Comparison of ENCODE assay signal across 11 mouse cellular contexts in genomic region chr7:141491151-141491550, GRCm38 (mm10). TPM values are rescaled to one million over a fixed set of nuclear protein-coding genes. Genes with fewer than 3 reads are reported as not detected.
A peak's percentile ranks its signal among the peaks of the same experiment; 100 is the strongest.
DNase-seq lines count a peak whose midpoint lies in the region; ATAC-seq and TF ChIP-seq lines count a peak whose summit lies in the region.
"Had no signal": no experiment of that assay in that cellular context is flagged by ENCODE, and none has a peak within 500 bp of the region (broad histone marks: within the 10 kb centered on the region; RNA-seq: fewer than 3 reads in every experiment).

No protein-coding gene starts in this region.

- DNase-seq in left cerebral cortex, adult 2 months (ENCODE audit: extremely low spot score in 1 of 2, low spot score in 2 of 2) = no peak
- no peak for DNase-seq in left cerebral cortex, postnatal 14 days (ENCODE audit: low spot score in 2 of 2)
- peak; percentile 32 for DNase-seq in NIH3T3 (ENCODE audit: low read depth)
- DNase-seq in naive thymus-derived CD4-positive, alpha-beta T cell, adult 2 months (ENCODE audit: low read depth) = peak; percentile 26
- no peak for DNase-seq in adrenal gland, postnatal 36 days
- DNase-seq in forebrain, embryonic 11.5 days (ENCODE audit: low spot score) = no peak
- DNase-seq: cerebellum, postnatal 14 days; heart, postnatal 10 days; right cerebral cortex, postnatal 14 days had no signal

- H3K36me3 ChIP-seq in forebrain, embryonic 11.5 days (ENCODE audit: control insufficient read depth, insufficient read depth, low read length) = no peaks in the 10 kb centered on the region

- ATAC-seq in erythroid progenitor cell, adult 5-6 weeks (replicated peaks; ENCODE audit: low FRiP score, poor library complexity, severe bottlenecking) = peak; percentile 76
- ATAC-seq in forebrain, embryonic 11.5 days (replicated peaks; ENCODE audit: low FRiP score) = no peak

- H3K9ac ChIP-seq in forebrain, embryonic 11.5 days (ENCODE audit: low read length) = no peak overlapping the region
- H3K9ac ChIP-seq: limb, embryonic 13.5 days had no signal

- TF ChIP-seq CTCF in left cerebral cortex, adult 2 months (IDR thresholded peaks at IDR 0.05) = peak; percentile 31

- no peak overlapping the region for H3K4me2 ChIP-seq in forebrain, embryonic 11.5 days (ENCODE audit: low read depth, low read length, severe bottlenecking)
- H3K4me2 ChIP-seq: limb, embryonic 13.5 days had no signal

- H3K27me3 ChIP-seq in forebrain, embryonic 11.5 days (ENCODE audit: control insufficient read depth, insufficient read depth, low read length) = no peaks in the 10 kb centered on the region
- H3K27me3 ChIP-seq: limb, embryonic 13.5 days had no signal

- no peak overlapping the region for H3K4me3 ChIP-seq in left cerebral cortex, adult 2 months
- no peak overlapping the region for H3K4me3 ChIP-seq in forebrain, embryonic 11.5 days (ENCODE audit: low read depth, low read length)
- H3K4me3 ChIP-seq: limb, embryonic 13.5 days had no signal

- H3K27ac ChIP-seq in left cerebral cortex, adult 2 months = no peak overlapping the region
- no peak overlapping the region for H3K27ac ChIP-seq in forebrain, embryonic 11.5 days (ENCODE audit: low read depth, low read length)
- H3K27ac ChIP-seq: limb, embryonic 13.5 days had no signal

- no peaks in the 10 kb centered on the region for H3K9me3 ChIP-seq in forebrain, embryonic 11.5 days (ENCODE audit: control insufficient read depth, low read length)
- H3K9me3 ChIP-seq: limb, embryonic 13.5 days had no signal

- intact Hi-C loops in left cerebral cortex, adult 2 months (cut with DNase I) = no loop called here
- intact Hi-C loops in left cerebral cortex, postnatal 14 days (cut with DNase I) = no loop called here

- 80% methylated on average over 2 of the region's 2 CpGs for WGBS in forebrain, embryonic 11.5 days

- H3K4me1 ChIP-seq in forebrain, embryonic 11.5 days (replicated peaks; ENCODE audit: control insufficient read depth, insufficient read depth, low read length) = no peaks in the 10 kb centered on the region
- H3K4me1 ChIP-seq: limb, embryonic 13.5 days had no signal

RNA-seq across cellular contexts. Expression of gene Tspan4, which starts 16.1 kb away (rescaled TPM):
- total RNA-seq in left cerebral cortex, adult 2 months (2021) = 10 to 100 TPM; 13.7 to 14.4 TPM
- total RNA-seq in left cerebral cortex, postnatal 14 days (2021) = 10 to 100 TPM; 23.2 to 23.7 TPM
- total RNA-seq in erythroid progenitor cell, adult 5-6 weeks (2015; ENCODE audit: low replicate concordance) = 1.8 and 3.8 TPM in 2 replicates
- total RNA-seq in erythroid progenitor cell, adult 5-6 weeks (2017; ENCODE audit: low replicate concordance) = 2.2 and 8.0 TPM in 2 replicates
- total RNA-seq in adrenal gland, postnatal 36 days (2021) = 10 to 100 TPM; 89.1 to 94.4 TPM
- 29.7 and 34.0 TPM in 2 replicates for polyA plus RNA-seq in forebrain, embryonic 11.5 days (2014; fragmentation: Nextera tagmentation; extraction: Ambion mirVana)

RNA-seq across cellular contexts. Expression of gene Polr2l, which starts 16.2 kb away (rescaled TPM):
- total RNA-seq in left cerebral cortex, adult 2 months (2021) = 10 to 100 TPM; 38.4 to 42.3 TPM
- 10 to 100 TPM; 43.8 to 44.4 TPM for total RNA-seq in left cerebral cortex, postnatal 14 days (2021)
- total RNA-seq in erythroid progenitor cell, adult 5-6 weeks (2015; ENCODE audit: low replicate concordance) = 6.7 and 15.5 TPM in 2 replicates
- 14.4 and 14.9 TPM in 2 replicates for total RNA-seq in erythroid progenitor cell, adult 5-6 weeks (2017; ENCODE audit: low replicate concordance)
- total RNA-seq in adrenal gland, postnatal 36 days (2021) = 100 to 1,000 TPM in 1 of 2 experiments, 10 to 100 TPM in 1; 99.8 to 134 TPM
- 73.9 and 78.5 TPM in 2 replicates for polyA plus RNA-seq in forebrain, embryonic 11.5 days (2014; fragmentation: Nextera tagmentation; extraction: Ambion mirVana)

RNA-seq across cellular contexts. Expression of gene Cd151, which starts 24.0 kb away (rescaled TPM):
- total RNA-seq in left cerebral cortex, adult 2 months (2021) = 10 to 100 TPM; 30.7 to 31.4 TPM
- 10 to 100 TPM; 27.5 to 33.8 TPM for total RNA-seq in left cerebral cortex, postnatal 14 days (2021)
- 16.6 and 20.1 TPM in 2 replicates for total RNA-seq in erythroid progenitor cell, adult 5-6 weeks (2015; ENCODE audit: low replicate concordance)
- 24.1 and 30.7 TPM in 2 replicates for total RNA-seq in erythroid progenitor cell, adult 5-6 weeks (2017; ENCODE audit: low replicate concordance)
- total RNA-seq in adrenal gland, postnatal 36 days (2021) = 100 to 1,000 TPM; 331 to 418 TPM
- polyA plus RNA-seq in forebrain, embryonic 11.5 days (2014; fragmentation: Nextera tagmentation; extraction: Ambion mirVana) = 40.3 and 48.6 TPM in 2 replicates

RNA-seq across cellular contexts. Expression of gene Cracr2b, which starts 30.3 kb away (rescaled TPM):
- 1 to 10 TPM; 3.7 to 5.1 TPM for total RNA-seq in left cerebral cortex, adult 2 months (2021)
- total RNA-seq in left cerebral cortex, postnatal 14 days (2021) = 1 to 10 TPM; 5.3 to 5.6 TPM
- not detected in 2 replicates for total RNA-seq in erythroid progenitor cell, adult 5-6 weeks (2015; ENCODE audit: low replicate concordance)
- 3.3 TPM in 1 of 2 replicates, not detected in the other for total RNA-seq in erythroid progenitor cell, adult 5-6 weeks (2017; ENCODE audit: low replicate concordance)
- total RNA-seq in adrenal gland, postnatal 36 days (2021) = 10 to 100 TPM in 1 of 2 experiments, 1 to 10 TPM in 1; 9.5 to 13.1 TPM
- polyA plus RNA-seq in forebrain, embryonic 11.5 days (2014; fragmentation: Nextera tagmentation; extraction: Ambion mirVana) = 3.6 and 5.9 TPM in 2 replicates

RNA-seq across cellular contexts. Expression of gene Pnpla2, which starts 36.2 kb away (rescaled TPM):
- total RNA-seq in left cerebral cortex, adult 2 months (2021) = 10 to 100 TPM; 26.0 to 31.7 TPM
- total RNA-seq in left cerebral cortex, postnatal 14 days (2021) = 10 to 100 TPM; 22.9 to 28.8 TPM
- total RNA-seq in erythroid progenitor cell, adult 5-6 weeks (2015; ENCODE audit: low replicate concordance) = 14.7 and 19.8 TPM in 2 replicates
- total RNA-seq in erythroid progenitor cell, adult 5-6 weeks (2017; ENCODE audit: low replicate concordance) = 4.2 and 8.3 TPM in 2 replicates
- 100 to 1,000 TPM; 875 to 879 TPM for total RNA-seq in adrenal gland, postnatal 36 days (2021)
- 16.9 and 17.9 TPM in 2 replicates for polyA plus RNA-seq in forebrain, embryonic 11.5 days (2014; fragmentation: Nextera tagmentation; extraction: Ambion mirVana)

Comparison
In these comparisons a context has a peak if more than half of its experiments do, and no peak if none do; other contexts are left out.
1. DNase-seq: peak in NIH3T3 (single experiment) and naive thymus-derived CD4-positive, alpha-beta T cell, adult 2 months (single experiment); none in left cerebral cortex, adult 2 months (0 of 2), left cerebral cortex, postnatal 14 days (0 of 2), adrenal gland, postnatal 36 days (0 of 2) and forebrain, embryonic 11.5 days (single experiment).
2. RNA of gene Cd151, which starts 24.0 kb away (total RNA-seq): 331 to 418 TPM in adrenal gland, postnatal 36 days; 27.5 to 33.8 TPM in left cerebral cortex, postnatal 14 days, 30.7 to 31.4 TPM in left cerebral cortex, adult 2 months and 16.6 to 30.7 TPM in erythroid progenitor cell, adult 5-6 weeks; every median in the first group is over 4 times any median in the second.